Mouse (Mus musculus): ENCODE data around the gene Ablim1. TPM values are rescaled to one million over a fixed set of nuclear protein-coding genes. Genes with fewer than 3 reads are reported as not detected.

Gene Ablim1
- polyA plus RNA-seq, 1 experiment from 2014 or later, result 41.9 TPM

GRCm38 (mm10) chr19:57221684-57222235 is 93.0 kb downstream of the Ablim1 start:
- WGBS, result 62% methylated on average over 7 of the region's 7 CpGs
- Histone ChIP-seq H3K4me3 (no peak overlapping the region), H3K27ac (no peak overlapping the region), H3K4me1 (peaks cover 17% of the 10 kb centered on the region), H3K9me3 (no peaks in the 10 kb centered on the region), H3K36me3 (no peaks in the 10 kb centered on the region), H3K27me3 (ENCODE audit: insufficient read depth, poor library complexity, severe bottlenecking) (no peaks in the 10 kb centered on the region)
- DNase-seq (ENCODE audit: low spot score), result no peak

GRCm38 (mm10) chr19:57219758-57220157 is 95.0 kb downstream of the Ablim1 start:
- Histone ChIP-seq H3K36me3 (no peaks in the 10 kb centered on the region), H3K27me3 (ENCODE audit: insufficient read depth, poor library complexity, severe bottlenecking) (no peaks in the 10 kb centered on the region), H3K27ac (no peak overlapping the region), H3K4me1 (peaks cover 28% of the 10 kb centered on the region), H3K9me3 (no peaks in the 10 kb centered on the region), H3K4me3 (no peak overlapping the region)
- WGBS, result 70% methylated on average over 11 of the region's 11 CpGs
- DNase-seq (ENCODE audit: low spot score), result no peak

- Histone ChIP-seq H3K4me1 (peaks cover 42% of the 10 kb centered on the region), H3K36me3 (no peaks in the 10 kb centered on the region), H3K27ac (no peak overlapping the region), H3K4me3 (no peak overlapping the region), H3K27me3 (ENCODE audit: insufficient read depth, poor library complexity, severe bottlenecking) (no peaks in the 10 kb centered on the region), H3K9me3 (no peaks in the 10 kb centered on the region)
- DNase-seq (ENCODE audit: low spot score), result no peak
- WGBS, result 63% methylated on average over 4 of the region's 4 CpGs
These were observed 97.6 kb downstream of the Ablim1 start for GRCm38 (mm10) chr19:57217161-57217560.

GRCm38 (mm10) chr19:57215527-57215926 is 99.2 kb downstream of the Ablim1 start:
- Histone ChIP-seq H3K9me3 (no peaks in the 10 kb centered on the region), H3K27me3 (ENCODE audit: insufficient read depth, poor library complexity, severe bottlenecking) (no peaks in the 10 kb centered on the region), H3K27ac (no peak overlapping the region), H3K4me1 (peaks cover 36% of the 10 kb centered on the region), H3K36me3 (no peaks in the 10 kb centered on the region), H3K4me3 (no peak overlapping the region)
- WGBS, result 84% methylated on average over 8 of the region's 8 CpGs
- no peak for DNase-seq (ENCODE audit: low spot score)

- no peak overlapping the region for H3K4me3 ChIP-seq
- H3K27me3 ChIP-seq (ENCODE audit: insufficient read depth, poor library complexity, severe bottlenecking), result no peaks in the 10 kb centered on the region
- peaks cover 62% of the 10 kb centered on the region for H3K4me1 ChIP-seq
- H3K36me3 ChIP-seq, result no peaks in the 10 kb centered on the region
- DNase-seq (ENCODE audit: low spot score), result no peak
- no peaks in the 10 kb centered on the region for H3K9me3 ChIP-seq
- WGBS, result 37% methylated on average over 2 of the region's 2 CpGs
- H3K27ac ChIP-seq, result no peak overlapping the region
These were observed 102.3 kb downstream of the Ablim1 start for GRCm38 (mm10) chr19:57212406-57212805.

GRCm38 (mm10) chr19:57211444-57212111 is 103.1 kb downstream of the Ablim1 start:
- Histone ChIP-seq H3K27ac (peak overlapping the region; percentile 64; the same call in 1 of the 2 replicates), H3K9me3 (no peaks in the 10 kb centered on the region), H3K4me3 (no peak overlapping the region), H3K27me3 (ENCODE audit: insufficient read depth, poor library complexity, severe bottlenecking) (no peaks in the 10 kb centered on the region), H3K4me1 (peaks cover 65% of the 10 kb centered on the region), H3K36me3 (no peaks in the 10 kb centered on the region)
- no peak for DNase-seq (ENCODE audit: low spot score)
- 73% methylated on average over 15 of the region's 15 CpGs for WGBS

GRCm38 (mm10) chr19:57210924-57211323 is 103.8 kb downstream of the Ablim1 start:
- WGBS, result 91% methylated on average over 2 of the region's 2 CpGs
- Histone ChIP-seq H3K36me3 (no peaks in the 10 kb centered on the region), H3K9me3 (no peaks in the 10 kb centered on the region), H3K27ac (no peak overlapping the region), H3K4me1 (peaks cover 65% of the 10 kb centered on the region), H3K4me3 (no peak overlapping the region), H3K27me3 (ENCODE audit: insufficient read depth, poor library complexity, severe bottlenecking) (no peaks in the 10 kb centered on the region)
- no peak for DNase-seq (ENCODE audit: low spot score)

- no peak for DNase-seq (ENCODE audit: low spot score)
- Histone ChIP-seq H3K4me1 (peaks cover 84% of the 10 kb centered on the region), H3K27ac (peak overlapping the region; percentile 75), H3K9me3 (no peaks in the 10 kb centered on the region), H3K27me3 (ENCODE audit: insufficient read depth, poor library complexity, severe bottlenecking) (no peaks in the 10 kb centered on the region), H3K4me3 (no peak overlapping the region), H3K36me3 (no peaks in the 10 kb centered on the region)
- 54% methylated on average over 7 of the region's 7 CpGs for WGBS
These were observed 110.6 kb downstream of the Ablim1 start for GRCm38 (mm10) chr19:57204101-57204500.

- Histone ChIP-seq H3K4me3 (no peak overlapping the region), H3K4me1 (peaks cover 84% of the 10 kb centered on the region), H3K36me3 (no peaks in the 10 kb centered on the region), H3K27me3 (ENCODE audit: insufficient read depth, poor library complexity, severe bottlenecking) (no peaks in the 10 kb centered on the region), H3K27ac (peak overlapping the region; percentile 7; the same call in 1 of the 2 replicates), H3K9me3 (no peaks in the 10 kb centered on the region)
- 81% methylated on average over 1 of the region's 1 CpGs for WGBS
- no peak for DNase-seq (ENCODE audit: low spot score)
These were observed 112.2 kb downstream of the Ablim1 start for GRCm38 (mm10) chr19:57202554-57202953.

- Histone ChIP-seq H3K27ac (peak overlapping the region; percentile 84), H3K36me3 (no peaks in the 10 kb centered on the region), H3K27me3 (ENCODE audit: insufficient read depth, poor library complexity, severe bottlenecking) (0 out of 2 replicates have a peak, but pooled peaks cover under 1% of the 10 kb centered on the region), H3K4me3 (no peak overlapping the region), H3K4me1 (peaks cover 76% of the 10 kb centered on the region), H3K9me3 (no peaks in the 10 kb centered on the region)
- WGBS, result 80% methylated on average over 8 of the region's 8 CpGs
- DNase-seq (ENCODE audit: low spot score), result no peak
These were observed 113.6 kb downstream of the Ablim1 start for GRCm38 (mm10) chr19:57201090-57201483.

- Histone ChIP-seq H3K4me1 (peaks cover 77% of the 10 kb centered on the region), H3K27me3 (ENCODE audit: insufficient read depth, poor library complexity, severe bottlenecking) (0 out of 2 replicates have a peak, but pooled peaks cover 6% of the 10 kb centered on the region), H3K4me3 (no peak overlapping the region), H3K9me3 (no peaks in the 10 kb centered on the region), H3K27ac (peak overlapping the region; percentile 84), H3K36me3 (no peaks in the 10 kb centered on the region)
- no peak for DNase-seq (ENCODE audit: low spot score)
- 36% methylated on average over 12 of the region's 12 CpGs for WGBS
These were observed 114.1 kb downstream of the Ablim1 start for GRCm38 (mm10) chr19:57200477-57201089.

- Histone ChIP-seq H3K36me3 (no peaks in the 10 kb centered on the region), H3K4me1 (peaks cover 79% of the 10 kb centered on the region)
- WGBS, result 15% methylated on average over 6 of the region's 6 CpGs
These were observed 115.4 kb downstream of the Ablim1 start for GRCm38 (mm10) chr19:57199361-57199760.

GRCm38 (mm10) chr19:57198531-57198930 is 116.2 kb downstream of the Ablim1 start:
- H3K9me3 ChIP-seq, result no peaks in the 10 kb centered on the region
- H3K4me1 ChIP-seq, result peaks cover 78% of the 10 kb centered on the region
- WGBS, result 38% methylated on average over 12 of the region's 12 CpGs
- no peak for DNase-seq (ENCODE audit: low spot score)
- H3K27ac ChIP-seq, result peak overlapping the region; percentile 84
- 0 out of 2 replicates have a peak, but pooled peaks cover under 1% of the 10 kb centered on the region for H3K36me3 ChIP-seq
- peak overlapping the region; percentile 32; the same call in 1 of the 2 replicates for H3K4me3 ChIP-seq
- H3K27me3 ChIP-seq (ENCODE audit: insufficient read depth, poor library complexity, severe bottlenecking), result 0 out of 2 replicates have a peak, but pooled peaks cover 9% of the 10 kb centered on the region

More at GRCm38 (mm10) chr19:57199361-57199760, 115.4 kb downstream of the Ablim1 start:
- no peaks in the 10 kb centered on the region for H3K9me3 ChIP-seq
- DNase-seq (ENCODE audit: low spot score), result no peak
- H3K27me3 ChIP-seq (ENCODE audit: insufficient read depth, poor library complexity, severe bottlenecking), result 0 out of 2 replicates have a peak, but pooled peaks cover 9% of the 10 kb centered on the region
- H3K27ac ChIP-seq, result peak overlapping the region; percentile 84
- no peak overlapping the region for H3K4me3 ChIP-seq
